Mouse (Mus musculus) megakaryocyte, embryonic 14.5 days (primary cell): Measurements from ENCODE around the gene Rnf40.

Experiments used
- FLI1 ChIP-seq: IDR thresholded peaks from 2 replicates; pipeline ENCODE4 v1.6.1; 2012; ENCODE audit warnings: low read length, inconsistent platforms, mixed read lengths
- GATA1 ChIP-seq: IDR thresholded peaks from 3 replicates; pipeline ENCODE4 v1.6.1; 2012; ENCODE audit warnings: mixed read lengths, low read length, inconsistent platforms, borderline replicate concordance

- TF ChIP-seq GATA1 (no peak), FLI1 (no peak)
These were observed 23.0 kb downstream of the Rnf40 start for GRCm38 (mm10) chr7:127611561-127611960.
